Mouse (Mus musculus) limb, embryonic 11.5 days (tissue): ENCODE measurements around the gene Prom2. TPM values are rescaled to one million over a fixed set of nuclear protein-coding genes. Genes with fewer than 3 reads are reported as not detected.

Experiments used
- ATAC-seq: fragments of 200-750 bp; cut with Nextera tagmentation; 2 replicates; pipeline ENCODE4 v1.8.0; 2017; ENCODE audit warnings: low read depth; ENCODE audit not compliant: insufficient number of reproducible peaks, low FRiP score, low TSS enrichment
- DNase-seq: peaks from one replicate; pipeline ENCODE4 v3.0.0-alpha.2; 2015; ENCODE audit warnings: low spot score
- H3K27ac ChIP-seq: fragments of 300-500 bp; sonication (generic); replicated peaks from 2 replicates; pipeline ENCODE4 v1.5.1; 2014; ENCODE audit warnings: low read depth, mild to moderate bottlenecking, low read length
- H3K27me3 ChIP-seq: fragments of 300-500 bp; sonication (generic); 2 replicates; pipeline ENCODE4 v1.6.1; 2014; ENCODE audit warnings: mild to moderate bottlenecking, low read length, mixed read lengths; ENCODE audit not compliant: control insufficient read depth, insufficient read depth
- H3K36me3 ChIP-seq: fragments of 300-500 bp; sonication (generic); 2 replicates; pipeline ENCODE4 v1.6.1; 2014; ENCODE audit warnings: mild to moderate bottlenecking, low read length, moderate library complexity, mixed read lengths; ENCODE audit not compliant: control insufficient read depth, insufficient read depth
- H3K4me1 ChIP-seq: fragments of 300-500 bp; sonication (generic); 2 replicates; pipeline ENCODE4 v1.6.1; 2014; ENCODE audit warnings: low read length, mixed read lengths; ENCODE audit not compliant: control insufficient read depth, insufficient read depth
- H3K4me2 ChIP-seq: fragments of 300-500 bp; sonication (generic); 2 replicates; pipeline ENCODE4 v1.6.1; 2014; ENCODE audit warnings: low read depth, mild to moderate bottlenecking, moderate library complexity; ENCODE audit not compliant: severe bottlenecking
- H3K4me3 ChIP-seq: fragments of 300-500 bp; sonication (generic); 2 replicates; pipeline ENCODE4 v1.5.1; 2014; ENCODE audit warnings: low read depth, low read length
- H3K9ac ChIP-seq: fragments of 300-500 bp; sonication (generic); 2 replicates; pipeline ENCODE4 v1.6.1; 2014; ENCODE audit warnings: mild to moderate bottlenecking, low read length
- H3K9me3 ChIP-seq: fragments of 300-500 bp; sonication (generic); 2 replicates; pipeline ENCODE4 v1.6.1; 2016; ENCODE audit warnings: low read length; ENCODE audit not compliant: control insufficient read depth
- WGBS: fragments of 180-500 bp; shearing (Covaris S2); extraction: QIAGEN DNeasy Blood & Tissue Kit; methylation state at CpG from one replicate; pipeline ENCODE4 v1.1.7; 2014; 5-methylcytosine and 5-hydroxymethylcytosine counted together
- polyA plus RNA-seq: library from polyadenylated mRNA; unstranded; fragments of >200 nt; fragmentation: Nextera tagmentation; extraction: Ambion mirVana; gene quantifications from 2 replicates; pipeline ENCODE4 v1.2.1, GENCODE M21; 2014

The Prom2 gene
- polyA plus RNA-seq, 1 experiment from 2014 or later: 1.5 TPM

DNA sequence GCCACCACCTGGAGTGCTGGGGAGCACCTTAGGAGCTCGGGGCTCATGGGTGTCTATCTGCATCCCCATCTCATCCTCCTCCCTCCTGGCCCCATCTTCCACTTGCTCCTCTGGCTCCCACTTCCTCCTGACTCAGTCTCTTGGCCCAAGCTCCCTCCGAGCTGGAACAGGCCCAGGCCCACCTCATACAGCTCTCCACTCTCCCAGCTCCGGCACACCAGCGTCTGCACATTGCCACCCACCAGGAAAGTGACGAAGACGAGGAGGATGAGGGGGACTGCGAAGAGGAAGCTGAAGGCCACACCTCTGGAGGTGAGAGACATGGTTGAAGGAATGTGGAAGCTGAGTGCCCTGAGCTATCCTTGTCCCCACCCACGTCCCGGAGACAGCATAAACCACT, 5.9 kb downstream of the Prom2 start:
- Histone ChIP-seq H3K4me1 (no peaks in the 10 kb centered on the region), H3K4me2 (no peak overlapping the region), H3K27me3 (peaks cover 13% of the 10 kb centered on the region), H3K9ac (no peak overlapping the region), H3K27ac (no peak overlapping the region), H3K36me3 (no peaks in the 10 kb centered on the region), H3K9me3 (no peaks in the 10 kb centered on the region), H3K4me3 (no peak overlapping the region)
- ATAC-seq (no peak), DNase-seq (no peak)
- 75% methylated on average over 9 of the region's 9 CpGs for WGBS

DNA sequence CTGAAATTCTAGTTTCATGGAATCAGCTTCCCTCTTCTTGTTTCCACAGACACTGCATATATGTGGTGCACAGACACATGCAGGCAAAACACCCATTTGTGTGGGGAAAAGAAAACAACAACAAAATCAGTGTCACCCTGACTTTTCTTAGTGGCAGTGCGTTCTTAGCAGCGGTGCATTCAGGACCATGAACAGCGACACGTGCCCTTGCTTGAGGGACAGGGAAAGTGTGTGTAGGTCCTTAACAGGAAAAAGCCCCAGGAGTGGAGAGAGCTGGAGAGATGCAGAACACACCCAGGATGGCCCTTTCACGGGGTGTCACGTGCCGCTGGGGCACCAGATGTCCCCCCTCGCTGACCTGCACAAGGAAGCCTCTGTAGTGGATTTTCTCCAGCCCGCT, 8.9 kb downstream of the Prom2 start:
- Histone ChIP-seq H3K4me2 (no peak overlapping the region), H3K27ac (no peak overlapping the region), H3K27me3 (no peaks in the 10 kb centered on the region), H3K9me3 (no peaks in the 10 kb centered on the region), H3K4me1 (no peaks in the 10 kb centered on the region), H3K9ac (no peak overlapping the region), H3K4me3 (no peak overlapping the region), H3K36me3 (no peaks in the 10 kb centered on the region)
- WGBS: 9% methylated on average over 9 of the region's 9 CpGs
- peak; percentile 81 for DNase-seq
- ATAC-seq: no peak

DNA sequence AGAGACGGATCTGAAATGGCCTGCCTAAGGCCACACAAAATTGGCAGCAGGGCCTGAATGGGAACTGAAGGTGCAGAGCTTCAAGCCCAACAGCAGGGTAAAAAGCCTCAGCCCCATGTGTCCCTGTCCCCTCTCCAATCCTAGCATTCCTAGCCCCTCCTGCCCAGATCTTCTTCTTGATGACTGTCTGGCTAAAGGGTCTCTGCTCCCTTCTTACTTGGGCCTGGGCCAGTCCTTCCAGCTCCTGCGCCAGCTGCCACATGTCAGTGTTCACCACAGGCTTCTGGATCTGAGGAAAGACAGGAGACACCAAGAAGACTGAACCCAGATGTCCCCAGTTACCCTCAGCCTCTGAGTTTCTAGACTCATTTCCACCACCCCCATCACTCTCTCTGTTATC, 9.7 kb downstream of the Prom2 start:
- H3K4me2 ChIP-seq: no peak overlapping the region
- H3K9me3 ChIP-seq: no peaks in the 10 kb centered on the region
- WGBS: 83% methylated on average over 2 of the region's 2 CpGs
- ATAC-seq (no peak), DNase-seq (no peak)
- no peak overlapping the region for H3K9ac ChIP-seq
- no peaks in the 10 kb centered on the region for H3K36me3 ChIP-seq
- no peak overlapping the region for H3K27ac ChIP-seq
- no peaks in the 10 kb centered on the region for H3K27me3 ChIP-seq
- no peak overlapping the region for H3K4me3 ChIP-seq
- no peaks in the 10 kb centered on the region for H3K4me1 ChIP-seq

DNA sequence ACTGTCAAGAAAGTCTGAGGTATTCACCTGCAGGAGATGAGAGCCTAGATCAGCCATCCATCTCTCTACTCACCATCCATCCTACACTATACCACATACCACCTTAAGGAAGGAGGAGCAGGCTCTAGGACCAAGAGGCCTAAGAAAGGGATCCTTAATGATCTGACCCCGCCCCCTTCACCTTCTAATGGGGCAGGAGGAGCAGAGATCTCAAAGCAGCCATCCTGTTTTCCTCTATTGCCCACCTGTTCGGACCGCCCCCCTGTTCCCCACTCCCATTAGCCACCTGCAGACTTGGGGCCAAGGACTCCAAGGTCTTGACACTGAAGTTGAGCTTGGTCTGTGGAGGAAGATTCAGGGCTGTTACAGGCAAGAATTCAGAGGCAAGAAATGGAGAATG, 10.8 kb downstream of the Prom2 start:
- no peaks in the 10 kb centered on the region for H3K9me3 ChIP-seq
- no peaks in the 10 kb centered on the region for H3K36me3 ChIP-seq
- WGBS: 56% methylated on average over 3 of the region's 3 CpGs
- H3K27me3 ChIP-seq: no peaks in the 10 kb centered on the region
- H3K4me1 ChIP-seq: no peaks in the 10 kb centered on the region
- no peak overlapping the region for H3K4me3 ChIP-seq
- DNase-seq: no peak
- H3K9ac ChIP-seq: no peak overlapping the region
- no peak for ATAC-seq
- no peak overlapping the region for H3K27ac ChIP-seq
- no peak overlapping the region for H3K4me2 ChIP-seq

DNA sequence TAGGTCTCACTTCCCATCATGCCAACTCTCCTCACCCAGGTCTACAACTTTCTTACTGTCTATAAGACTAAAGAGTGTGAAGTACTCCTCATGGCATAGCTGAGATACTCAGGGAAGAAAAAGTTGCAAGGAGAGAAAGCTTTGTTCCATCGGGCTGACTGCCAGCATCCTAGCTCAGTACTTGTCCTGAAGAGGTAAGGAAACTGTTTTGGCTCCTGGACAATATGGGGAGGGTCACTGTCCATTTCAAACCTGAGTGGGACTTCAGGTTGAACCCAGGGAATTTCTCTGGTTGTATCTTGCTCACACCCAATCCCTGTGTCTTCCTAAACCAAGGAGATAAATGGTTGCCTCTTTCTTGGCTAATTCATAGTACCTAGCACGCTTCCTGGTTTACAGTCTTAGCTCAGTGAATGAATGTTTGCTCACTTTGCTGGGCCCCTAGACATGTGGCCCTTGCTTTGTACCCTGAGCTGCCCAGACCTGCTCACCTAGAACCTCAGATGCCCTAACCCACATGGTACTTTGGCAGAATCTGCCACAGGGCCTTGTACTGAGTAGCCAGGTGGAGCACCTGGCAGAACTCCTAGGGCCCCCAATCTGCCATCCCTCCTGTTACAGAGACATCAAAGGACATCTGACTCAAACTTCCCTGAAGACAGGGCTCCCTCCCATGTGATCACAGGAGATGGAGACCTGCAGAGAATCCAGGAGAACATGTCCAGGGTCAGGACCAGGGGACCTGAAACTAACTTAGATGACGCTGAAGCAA, 16.1 kb downstream of the Prom2 start:
- H3K9me3 ChIP-seq: no peaks in the 10 kb centered on the region
- peaks cover 10% of the 10 kb centered on the region for H3K4me1 ChIP-seq
- no peak for DNase-seq
- no peak overlapping the region for H3K27ac ChIP-seq
- no peak overlapping the region for H3K4me3 ChIP-seq
- WGBS: 78% methylated on average over 3 of the region's 3 CpGs
- H3K9ac ChIP-seq: no peak overlapping the region
- H3K36me3 ChIP-seq: no peaks in the 10 kb centered on the region
- no peak for ATAC-seq
- no peaks in the 10 kb centered on the region for H3K27me3 ChIP-seq
- H3K4me2 ChIP-seq: no peak overlapping the region

DNA sequence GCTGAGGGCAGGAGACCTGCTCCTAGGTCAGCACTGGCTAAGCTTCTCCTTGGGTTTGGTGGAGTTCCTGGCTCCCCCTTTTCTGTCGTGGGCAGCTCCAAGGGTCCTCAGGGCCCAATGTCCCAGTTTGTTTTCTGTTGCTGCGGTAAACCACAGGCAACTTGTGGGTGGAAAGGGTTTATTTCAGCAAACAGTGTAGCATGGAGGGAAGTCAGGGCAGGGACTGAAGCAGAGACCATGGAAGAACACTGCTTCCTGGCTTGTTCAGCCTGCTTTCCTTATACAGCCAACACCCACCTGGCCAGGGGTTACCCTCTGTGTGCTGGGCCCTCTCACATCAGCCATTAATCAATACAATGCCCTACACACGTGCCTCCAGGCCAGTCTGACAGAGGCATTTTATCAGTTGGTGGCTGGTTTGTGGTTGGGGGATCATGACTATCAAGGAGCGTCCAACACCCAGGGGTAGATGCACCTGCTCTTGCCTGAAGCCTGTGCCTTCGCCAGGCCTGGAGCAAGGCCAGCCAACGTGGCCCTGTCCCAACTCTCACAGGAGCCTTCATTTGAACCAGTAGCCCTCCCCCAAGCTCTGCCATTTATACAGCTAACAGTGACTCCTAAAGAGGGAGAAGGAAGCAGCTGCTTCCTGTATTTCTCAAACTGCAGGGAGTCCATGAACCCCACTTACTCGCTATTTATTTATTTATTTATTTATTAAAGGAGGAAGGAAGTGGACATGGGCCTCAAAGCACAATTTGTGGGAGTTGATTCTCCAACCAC, 17.1 kb downstream of the Prom2 start:
- H3K9me3 ChIP-seq: no peaks in the 10 kb centered on the region
- H3K4me3 ChIP-seq: no peak overlapping the region
- H3K36me3 ChIP-seq: no peaks in the 10 kb centered on the region
- no peak overlapping the region for H3K27ac ChIP-seq
- H3K4me1 ChIP-seq: peaks cover 14% of the 10 kb centered on the region
- H3K27me3 ChIP-seq: no peaks in the 10 kb centered on the region
- H3K4me2 ChIP-seq: no peak overlapping the region
- no peak for ATAC-seq
- WGBS: 65% methylated on average over 7 of the region's 7 CpGs
- no peak overlapping the region for H3K9ac ChIP-seq
- DNase-seq: no peak

DNA sequence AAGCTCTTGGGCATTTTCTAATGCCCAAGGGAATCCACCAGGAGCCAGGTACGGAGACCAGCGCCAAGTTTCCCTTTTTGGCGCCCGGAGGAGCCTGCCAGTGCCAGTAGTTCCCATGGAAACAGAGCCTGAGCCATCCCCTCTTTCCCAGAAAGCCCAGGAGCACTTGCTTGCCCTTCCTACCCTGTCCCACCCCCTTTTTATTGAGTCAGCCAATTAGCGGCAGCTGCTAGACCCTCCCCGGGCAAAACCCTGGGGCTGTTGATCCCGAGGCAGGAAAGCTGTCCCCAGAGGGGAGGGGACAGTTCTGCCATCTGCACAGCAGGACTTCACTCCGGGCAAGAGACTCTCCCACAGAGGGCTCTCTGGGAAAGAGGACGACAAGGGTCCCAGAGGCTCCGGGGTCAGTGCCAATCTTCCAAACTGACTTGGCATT, 19.2 kb downstream of the Prom2 start, which contains the start of gene Kcnip3:
TSS of gene Kcnip3 (minus strand) at position 89 of the 436 bp plus-strand sequence.
- 2% methylated on average over 10 of the region's 10 CpGs for WGBS
- no peak within 1 kb of the TSS; the same call in 1 of the 2 replicates for H3K9ac ChIP-seq
- no peak within 1 kb of the TSS for H3K27ac ChIP-seq
- ATAC-seq (no peak), DNase-seq (peak; percentile 28)
- H3K4me1 ChIP-seq: peaks cover 16% of the 10 kb centered on the region
- H3K4me2 ChIP-seq: peak within 1 kb of the TSS; percentile 26
- no peaks in the 10 kb centered on the region for H3K36me3 ChIP-seq
- no peaks in the 10 kb centered on the region for H3K9me3 ChIP-seq
- H3K4me3 ChIP-seq: no peak within 1 kb of the TSS
- no peaks in the 10 kb centered on the region for H3K27me3 ChIP-seq

DNA sequence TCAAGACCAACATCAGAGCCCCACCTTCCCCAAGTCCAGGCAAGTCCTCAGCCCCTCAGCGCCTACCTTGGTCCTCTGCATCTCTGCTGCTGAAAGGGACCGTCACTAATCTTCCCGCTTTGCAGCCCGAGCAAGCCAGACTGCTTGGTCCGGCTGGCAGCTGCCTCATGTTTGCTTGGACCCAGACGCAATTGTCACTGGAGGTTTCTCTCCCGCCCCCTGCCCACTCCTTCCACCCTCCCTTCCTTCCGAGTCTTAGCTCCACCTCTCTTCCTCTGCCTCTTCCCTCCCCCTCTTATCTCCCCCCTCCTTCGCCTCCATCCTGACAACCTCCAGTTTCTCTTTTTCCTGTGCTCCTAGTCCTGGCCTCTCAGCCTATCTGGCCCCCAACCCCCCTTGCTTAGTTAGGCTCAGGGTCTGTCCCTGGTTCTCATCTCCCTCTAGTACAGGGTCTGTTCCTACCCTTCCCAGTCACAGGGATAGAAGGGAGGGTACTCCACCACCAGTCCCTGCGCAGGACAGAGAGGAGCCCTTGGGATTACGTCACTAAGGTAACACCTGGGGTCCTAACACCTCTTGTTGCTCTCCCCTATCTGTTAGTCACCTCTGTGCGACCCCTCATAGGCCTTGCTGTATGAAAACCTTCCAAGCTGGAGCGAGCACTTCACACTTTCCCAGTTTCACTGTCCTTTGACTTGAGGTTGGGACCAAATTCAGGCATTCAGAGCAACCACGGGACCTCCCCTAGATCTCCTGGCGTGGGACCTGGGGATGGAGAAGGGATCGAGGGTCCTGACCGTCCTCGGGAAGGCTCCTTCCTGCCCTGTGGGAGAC, 19.9 kb downstream of the Prom2 start:
- Histone ChIP-seq H3K4me3 (no peak overlapping the region), H3K36me3 (no peaks in the 10 kb centered on the region), H3K9ac (no peak overlapping the region; the same call in 1 of the 2 replicates), H3K9me3 (no peaks in the 10 kb centered on the region), H3K4me1 (peaks cover 16% of the 10 kb centered on the region), H3K27ac (no peak overlapping the region), H3K27me3 (no peaks in the 10 kb centered on the region), H3K4me2 (peak overlapping the region; percentile 26)
- under 1% methylated on average over 18 of the region's 18 CpGs for WGBS
- DNase-seq (peak; percentile 34), ATAC-seq (no peak)
